Mouse (Mus musculus) CH12.LX (cell line): ENCODE measurements at regions not wholly inside any gene's neighbourhood (a gene's known extent, or its start where the extent isn't known, plus 50 kb on each side); places are given as distances from the start of the nearest gene placed in this dataset.

Experiments used
- DNase-seq: peaks from one replicate; pipeline ENCODE4 v3.0.0-alpha.2; 2013; ENCODE audit errors: extremely low read depth
- H3K27ac ChIP-seq: 2 replicates; pipeline ENCODE4 v1.5.1; 2012; ENCODE audit warnings: low read depth, mild to moderate bottlenecking, control low read depth, moderate library complexity; ENCODE audit not compliant: insufficient read depth
- H3K27me3 ChIP-seq: replicated peaks from 2 replicates; pipeline ENCODE3; 2012; ENCODE audit warnings: inconsistent platforms
- H3K36me3 ChIP-seq, 2 experiments: replicated peaks in 1 of 2; 2 replicates each; pipeline versions ENCODE3 to v1.6.1; 2012; ENCODE audit warnings: inconsistent platforms in 1 of 2, low read length in 1 of 2, mild to moderate bottlenecking in 1 of 2, mixed read lengths in 1 of 2, moderate library complexity in 1 of 2; ENCODE audit not compliant: control insufficient read depth in 1 of 2, insufficient read depth in 1 of 2
- H3K4me1 ChIP-seq, 2 experiments: 2 replicates each; pipeline ENCODE4 v1.6.1; 2012; ENCODE audit warnings: inconsistent platforms in 1 of 2, moderate library complexity in 1 of 2; ENCODE audit not compliant: insufficient read depth in 2 of 2, control insufficient read depth in 1 of 2
- H3K4me2 ChIP-seq: 2 replicates; pipeline ENCODE4 v1.6.1; 2012; ENCODE audit warnings: low read depth, mild to moderate bottlenecking, control low read depth; ENCODE audit not compliant: poor library complexity, insufficient read depth, severe bottlenecking
- H3K4me3 ChIP-seq, 3 experiments: fragments of 150-350 bp in 1 of 3; sonication (generic) in 1 of 3; replicated peaks in 1 of 3; 2 replicates each; pipeline versions ENCODE3 to v1.5.1; 2011 to 2012; ENCODE audit warnings: low read depth in 2 of 3, low read length in 2 of 3, mild to moderate bottlenecking in 2 of 3, moderate library complexity in 2 of 3, control low read depth in 1 of 3, improper control_type of control experiment in 1 of 3, inconsistent platforms in 1 of 3, mixed read lengths in 1 of 3; ENCODE audit not compliant: poor library complexity in 1 of 3
- H3K79me2 ChIP-seq: replicated peaks from 2 replicates; pipeline ENCODE4 v1.6.1; 2012; ENCODE audit warnings: mild to moderate bottlenecking, moderate library complexity; ENCODE audit not compliant: control insufficient read depth, poor library complexity, insufficient read depth, severe bottlenecking; ENCODE audit errors: extremely low read depth
- H3K9ac ChIP-seq: 2 replicates; pipeline ENCODE4 v1.6.1; 2012; ENCODE audit warnings: low read depth, mild to moderate bottlenecking, control low read depth, moderate library complexity; ENCODE audit not compliant: insufficient read depth
- H3K9me3 ChIP-seq: replicated peaks from 2 replicates; pipeline ENCODE3; 2012; ENCODE audit warnings: low read length, inconsistent platforms, mixed read lengths
- BHLHE40 ChIP-seq: IDR thresholded peaks from 2 replicates; pipeline ENCODE4 v1.6.1; 2011; ENCODE audit warnings: mild to moderate bottlenecking, low read depth, low read length, improper control_type of control experiment
- CHD1 ChIP-seq: IDR thresholded peaks from 2 replicates; pipeline ENCODE4 v1.6.1; 2012; ENCODE audit warnings: low read depth, low read length, improper control_type of control experiment, inconsistent platforms
- CHD2 ChIP-seq: IDR thresholded peaks from 2 replicates; pipeline ENCODE4 v1.6.1; 2011; ENCODE audit warnings: low read length, improper control_type of control experiment
- CTCF ChIP-seq, 2 experiments: IDR thresholded peaks in 1 of 2; conservative IDR thresholded peaks in 1 of 2; 2 replicates each; pipeline ENCODE4 v1.5.1; 2011 to 2012; ENCODE audit warnings: low read depth in 2 of 2, low read length in 2 of 2, improper control_type of control experiment in 1 of 2, inconsistent platforms in 1 of 2, mild to moderate bottlenecking in 1 of 2, moderate library complexity in 1 of 2
- E2F4 ChIP-seq: IDR thresholded peaks from 2 replicates; pipeline ENCODE4 v1.6.1; 2011; ENCODE audit warnings: low read depth, low read length, improper control_type of control experiment; ENCODE audit not compliant: insufficient replicate concordance
- EP300 ChIP-seq: IDR thresholded peaks from 2 replicates; pipeline ENCODE4 v1.6.1; 2011; ENCODE audit warnings: low read length, improper control_type of control experiment
- ETS1 ChIP-seq: conservative IDR thresholded peaks from 2 replicates; pipeline ENCODE4 v1.6.1; 2012; ENCODE audit warnings: low read depth, mild to moderate bottlenecking, inconsistent platforms, low read length, improper control_type of control experiment, moderate library complexity
- GABPA ChIP-seq: IDR thresholded peaks from 2 replicates; pipeline ENCODE4 v1.6.1; 2012; ENCODE audit warnings: low read depth, low read length, improper control_type of control experiment, inconsistent platforms; ENCODE audit not compliant: insufficient replicate concordance
- HCFC1 ChIP-seq: IDR thresholded peaks from 2 replicates; pipeline ENCODE4 v1.6.1; 2012; ENCODE audit warnings: low read depth, mild to moderate bottlenecking, inconsistent platforms, low read length, improper control_type of control experiment
- JUN ChIP-seq: IDR thresholded peaks from 2 replicates; pipeline ENCODE4 v1.6.1; 2011; ENCODE audit warnings: low read depth, mild to moderate bottlenecking, low read length, improper control_type of control experiment, moderate library complexity; ENCODE audit not compliant: insufficient read depth
- KAT2A ChIP-seq: IDR thresholded peaks from 2 replicates; pipeline ENCODE4 v1.6.1; 2012; ENCODE audit warnings: low read length, improper control_type of control experiment, inconsistent platforms; ENCODE audit not compliant: insufficient replicate concordance
- MEF2A ChIP-seq: IDR thresholded peaks from 2 replicates; pipeline ENCODE4 v1.6.1; 2014; ENCODE audit warnings: low read depth, mild to moderate bottlenecking, inconsistent platforms, low read length, improper control_type of control experiment, borderline replicate concordance
- NELFE ChIP-seq: IDR thresholded peaks from 2 replicates; pipeline ENCODE4 v1.6.1; 2011; ENCODE audit warnings: low read depth, low read length, improper control_type of control experiment
- NRF1 ChIP-seq: IDR thresholded peaks from 2 replicates; pipeline ENCODE4 v1.6.1; 2014; ENCODE audit warnings: low read depth, mild to moderate bottlenecking, inconsistent platforms, low read length, improper control_type of control experiment, moderate library complexity
- PAX5 ChIP-seq: IDR thresholded peaks from 2 replicates; pipeline ENCODE4 v1.6.1; 2012; ENCODE audit warnings: low read length, inconsistent platforms, mixed read lengths
- RAD21 ChIP-seq: IDR thresholded peaks from 2 replicates; pipeline ENCODE4 v1.6.1; 2011; ENCODE audit warnings: low read depth, mild to moderate bottlenecking, low read length, improper control_type of control experiment, moderate library complexity
- SIN3A ChIP-seq: IDR thresholded peaks from 2 replicates; pipeline ENCODE4 v1.6.1; 2012; ENCODE audit warnings: low read length, improper control_type of control experiment, inconsistent platforms
- SMC3 ChIP-seq: IDR thresholded peaks from 2 replicates; pipeline ENCODE4 v1.6.1; 2011; ENCODE audit warnings: low read depth, low read length, improper control_type of control experiment
- USF1 ChIP-seq: IDR thresholded peaks from 2 replicates; pipeline ENCODE4 v1.6.1; 2014; ENCODE audit warnings: low read depth, mild to moderate bottlenecking, inconsistent platforms, low read length, improper control_type of control experiment
- ZMIZ1 ChIP-seq: IDR thresholded peaks from 2 replicates; pipeline ENCODE4 v1.6.1; 2012; ENCODE audit warnings: low read depth, mild to moderate bottlenecking, inconsistent platforms, low read length, improper control_type of control experiment
- ZNF384 ChIP-seq: IDR thresholded peaks from 2 replicates; pipeline ENCODE4 v1.6.1; 2012; ENCODE audit warnings: low read depth, low read length, improper control_type of control experiment, inconsistent platforms
- dilution Hi-C: fragments of 300-500 bp; cut with MboI; formaldehyde crosslinking; loops from 2 replicates; pipeline ENCODE4 v1.14.3; 2020; ENCODE audit warnings: low sequenced_read_pairs; ENCODE audit not compliant: extremely low pct_unique_long_range_greater_than_20kb, extremely low pct_ligation_motif_present
- in situ Hi-C: fragments of 300-500 bp; cut with MboI; formaldehyde crosslinking; loops from 3 replicates; pipeline ENCODE4 v1.14.3; 2019; ENCODE audit warnings: low sequenced_read_pairs, low pct_ligation_motif_present, low pct_unique_long_range_greater_than_20kb, mixed read lengths

DNA sequence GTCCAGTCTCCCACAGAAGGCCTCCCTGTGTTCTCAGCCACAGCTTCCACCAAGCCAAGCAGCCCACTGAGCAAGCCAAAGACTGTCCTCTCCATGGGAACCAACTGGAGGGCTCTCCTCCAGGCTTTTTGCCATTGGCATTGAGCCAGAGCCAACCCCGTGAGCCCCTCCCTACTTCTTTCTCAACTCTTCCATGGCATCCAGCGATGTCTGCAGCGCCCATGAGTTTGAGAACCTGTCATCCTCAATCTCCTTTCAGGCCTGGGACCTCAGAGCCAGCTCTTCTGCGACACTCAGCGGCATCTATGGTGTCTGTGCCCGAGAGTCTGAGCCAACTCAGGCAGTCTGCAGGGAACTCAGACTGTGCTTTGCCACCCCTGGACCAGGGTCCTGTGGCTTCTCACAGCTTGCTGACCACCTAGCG, 439.7 kb downstream of the Rfpl4b start:
- TF ChIP-seq KAT2A (no peak), ETS1 (no peak), CHD1 (no peak), ZNF384 (no peak), EP300 (no peak), MEF2A (no peak), BHLHE40 (no peak), SMC3 (no peak), GABPA (no peak), NRF1 (no peak), CHD2 (no peak), PAX5 (no peak), SIN3A (no peak)
- TF ChIP-seq, all 38 proteins: peak for 0
- H3K27ac ChIP-seq: no peak overlapping the region
- no peak overlapping the region for H3K4me2 ChIP-seq
- no peaks in the 10 kb centered on the region for H3K9me3 ChIP-seq
- DNase-seq: no peak
- no peaks in the 10 kb centered on the region for H3K27me3 ChIP-seq
- H3K4me1 ChIP-seq: no peaks in the 10 kb centered on the region
- H3K9ac ChIP-seq: no peak overlapping the region
- in situ Hi-C loops (no loop called here), dilution Hi-C loops (no loop called here)
- H3K79me2 ChIP-seq: no peaks in the 10 kb centered on the region
- H3K4me3 ChIP-seq: no peak overlapping the region
- no peaks in the 10 kb centered on the region for H3K36me3 ChIP-seq

GRCm38 (mm10) chr10:38380388-38380787, 441.2 kb downstream of the Rfpl4b start:
- no peak for DNase-seq
- Histone ChIP-seq H3K27ac (no peak overlapping the region), H3K79me2 (no peaks in the 10 kb centered on the region), H3K27me3 (no peaks in the 10 kb centered on the region), H3K4me3 (no peak overlapping the region), H3K4me1 (no peaks in the 10 kb centered on the region), H3K9ac (no peak overlapping the region), H3K36me3 (no peaks in the 10 kb centered on the region)
- in situ Hi-C loops (no loop called here), dilution Hi-C loops (no loop called here)
- no peak for TF ChIP-seq KAT2A
- no peak for TF ChIP-seq CHD2
- TF ChIP-seq ZNF384: no peak
- TF ChIP-seq CHD1: no peak
- no peak for TF ChIP-seq RAD21
- TF ChIP-seq, all 38 proteins: peak for 0
- H3K9me3 ChIP-seq: no peaks in the 10 kb centered on the region
- no peak overlapping the region for H3K4me2 ChIP-seq

DNA sequence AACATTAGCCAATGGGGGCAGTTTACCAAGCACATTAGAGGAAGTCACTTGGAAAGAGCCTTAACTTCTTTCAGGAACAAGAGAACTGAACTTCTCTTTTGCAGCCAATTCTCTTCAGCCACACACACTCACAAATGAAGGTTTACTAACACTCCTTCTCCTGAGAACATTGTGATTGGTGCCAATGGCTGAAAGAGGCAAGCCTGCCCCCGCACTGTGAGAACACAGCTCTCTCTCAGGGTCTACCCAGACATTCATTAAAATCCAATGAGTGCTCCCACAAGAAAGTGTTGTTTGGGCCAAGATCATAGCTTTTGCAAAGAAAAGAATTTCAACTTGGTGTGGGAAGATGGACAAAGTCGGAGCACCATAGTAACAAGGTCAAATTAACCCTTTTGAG, 454.8 kb downstream of the Rfpl4b start:
- dilution Hi-C loops (no loop called here), in situ Hi-C loops (no loop called here)
- H3K9me3 ChIP-seq: no peaks in the 10 kb centered on the region
- no peaks in the 10 kb centered on the region for H3K79me2 ChIP-seq
- H3K9ac ChIP-seq: no peak overlapping the region
- H3K4me1 ChIP-seq: no peaks in the 10 kb centered on the region
- no peaks in the 10 kb centered on the region for H3K27me3 ChIP-seq
- DNase-seq: no peak
- H3K4me2 ChIP-seq: no peak overlapping the region
- H3K4me3 ChIP-seq: no peak overlapping the region
- no peaks in the 10 kb centered on the region for H3K36me3 ChIP-seq
- TF ChIP-seq SMC3 (no peak), NELFE (no peak), ZMIZ1 (no peak), SIN3A (no peak), JUN (no peak), NRF1 (no peak), USF1 (no peak), E2F4 (no peak), HCFC1 (no peak), CTCF (conservative IDR thresholded peaks at IDR 0.05 in 1 of 2, IDR thresholded peaks at IDR 0.05 in 1 of 2; ENCODE audit: low read depth in 2 of 2, low read length in 2 of 2) (no peak), ZNF384 (no peak), CHD2 (no peak)
- H3K27ac ChIP-seq: no peak overlapping the region
